Mouse (Mus musculus): ENCODE data around the gene Vwce. TPM values are rescaled to one million over a fixed set of nuclear protein-coding genes. Genes with fewer than 3 reads are reported as not detected.

Vwce gene
- total RNA-seq (2021) = under 1 TPM; 0.05 to 0.81 TPM
- long read RNA-seq, experiment 1 = 0 reads
- long read RNA-seq, experiment 2, partial matches to known transcripts = 0 of 1 reads
- long read RNA-seq, experiment 2, other reads (novel, unspliced or antisense) = 1 of 1 reads

DNA sequence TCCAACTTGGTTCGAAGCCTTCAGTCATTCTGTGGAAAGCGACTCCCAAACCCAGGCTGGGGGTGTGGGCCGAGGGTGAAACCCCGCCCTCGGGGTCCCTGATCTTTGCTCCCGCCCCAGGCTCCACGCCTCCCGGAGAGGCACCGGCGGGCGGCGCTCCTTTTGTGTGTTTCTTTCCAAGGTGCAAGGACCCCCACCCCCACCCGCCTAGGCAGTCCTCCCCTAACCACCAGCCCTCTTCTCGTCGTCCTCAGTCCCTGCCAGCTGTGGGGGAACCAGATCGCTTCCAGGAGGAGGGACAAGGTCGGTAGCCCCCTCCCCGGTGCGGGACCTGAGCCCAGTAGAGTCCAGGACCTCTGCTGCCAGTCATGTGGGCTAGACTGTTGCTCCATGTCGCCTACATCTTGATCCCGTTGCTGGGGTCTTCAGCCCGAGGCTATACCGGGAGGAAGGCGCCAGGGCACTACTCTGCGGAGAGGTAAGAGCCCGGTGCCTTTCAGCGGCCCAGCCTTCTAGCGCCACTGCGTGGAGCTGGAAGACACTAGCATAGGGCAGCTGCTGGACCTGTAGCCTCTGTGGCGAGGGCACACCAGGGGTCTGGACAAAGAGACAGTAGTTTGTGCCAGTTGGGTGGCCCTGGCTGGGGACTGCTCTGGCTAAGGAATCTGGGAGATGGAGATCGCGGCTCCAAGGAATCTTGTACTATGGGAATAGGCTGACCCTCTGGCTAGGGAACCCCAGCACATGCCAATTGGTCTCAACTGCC lies at the start of gene Vwce:
Vwce (plus strand) TSS at position 108 of the 766 bp plus-strand sequence.
- peak; percentile 47 for DNase-seq

DNA sequence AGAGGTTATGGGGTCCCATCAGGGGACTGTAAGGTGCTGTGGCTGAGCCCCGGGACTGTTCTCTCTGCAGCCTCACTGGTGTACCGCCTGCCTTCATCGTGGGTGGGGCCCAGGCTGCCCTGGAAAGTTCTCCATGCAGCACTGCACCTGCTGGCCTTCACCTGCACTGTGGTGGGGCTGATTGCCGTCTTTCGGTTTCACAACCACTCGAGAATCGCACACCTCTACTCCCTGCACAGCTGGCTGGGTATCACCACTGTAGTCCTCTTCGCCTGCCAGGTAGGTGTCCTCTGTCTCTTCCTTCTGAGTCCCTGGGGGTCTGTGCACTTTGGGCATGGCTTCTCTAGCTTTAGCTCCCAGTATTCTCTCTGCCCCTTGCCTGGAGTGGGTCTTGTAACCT lies 48.9 kb upstream of the Vwce start:
- no peak for DNase-seq

DNA sequence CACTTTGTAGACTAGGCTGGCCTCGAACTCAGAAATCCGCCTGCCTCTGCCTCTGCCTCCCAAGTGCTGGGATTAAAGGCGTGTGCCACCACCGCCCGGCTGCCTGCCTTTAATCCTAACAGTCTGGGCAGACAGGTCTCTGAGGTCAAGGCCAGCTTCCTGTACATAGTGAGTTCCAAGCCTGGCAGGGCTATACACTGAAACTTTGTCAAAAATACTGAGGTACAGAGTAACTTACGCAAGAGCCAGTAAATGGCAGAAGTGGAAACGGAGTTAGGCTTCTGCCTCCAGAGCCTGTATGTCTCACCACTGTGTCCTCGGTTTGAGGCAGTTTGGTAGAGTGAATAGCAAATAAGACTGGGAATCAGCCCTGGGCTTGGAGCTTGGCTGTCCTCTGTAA lies 46.8 kb upstream of the Vwce start:
- DNase-seq = no peak

DNA sequence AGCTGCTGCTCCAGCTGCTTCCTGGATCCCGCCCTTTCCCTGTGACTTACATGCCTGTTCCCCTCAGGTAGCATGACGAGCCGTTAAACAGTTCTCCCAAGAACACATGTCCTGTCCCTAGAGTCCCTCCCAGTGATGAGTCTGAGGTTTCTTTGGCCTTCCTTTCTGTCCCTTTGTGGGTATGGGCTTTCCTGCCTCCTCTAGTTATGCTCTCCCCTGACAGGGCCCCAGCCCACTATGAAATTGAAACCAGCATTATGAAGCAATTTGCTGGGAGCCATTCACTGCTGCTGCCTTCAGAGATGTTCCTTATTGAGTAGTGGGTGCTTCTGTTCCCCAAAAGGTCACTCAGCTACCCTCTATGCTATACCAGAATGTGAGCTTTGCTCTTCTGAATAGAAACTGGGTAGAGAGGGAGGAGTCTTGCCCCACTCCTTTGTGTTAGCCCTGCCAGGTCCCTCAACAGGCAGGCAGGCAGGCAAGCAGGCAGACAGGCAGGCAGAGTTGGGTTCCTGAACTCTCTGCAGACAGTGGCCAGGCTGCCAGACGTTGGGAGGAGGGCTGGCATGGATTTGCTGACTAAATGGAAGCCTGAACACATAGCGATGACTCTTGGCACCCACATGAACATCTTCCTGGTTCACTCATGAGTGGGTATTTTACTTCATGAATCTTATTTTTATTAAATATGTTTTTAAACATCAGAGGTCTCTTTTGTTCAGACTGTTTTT lies 44.7 kb upstream of the Vwce start:
- no peak for DNase-seq

DNA sequence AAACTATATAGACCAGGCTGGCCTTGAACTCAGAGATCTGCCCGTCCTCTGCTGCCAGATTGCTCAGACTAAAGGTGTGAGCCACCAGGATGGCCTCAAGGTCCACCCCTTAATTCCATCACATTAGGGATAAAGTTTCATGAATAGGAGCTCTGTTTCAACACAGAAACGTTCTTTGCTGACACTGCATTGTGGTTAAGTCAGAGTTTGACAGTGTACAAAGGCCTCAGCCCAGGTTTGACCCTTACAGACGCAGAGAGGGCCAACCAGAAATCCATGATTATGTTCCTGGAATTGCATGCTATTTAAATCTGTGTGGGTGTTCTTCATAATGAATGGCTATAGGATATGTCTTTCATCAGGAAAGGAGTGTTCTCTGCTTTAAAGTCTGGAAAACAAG lies 43.7 kb upstream of the Vwce start:
- DNase-seq = no peak

DNA sequence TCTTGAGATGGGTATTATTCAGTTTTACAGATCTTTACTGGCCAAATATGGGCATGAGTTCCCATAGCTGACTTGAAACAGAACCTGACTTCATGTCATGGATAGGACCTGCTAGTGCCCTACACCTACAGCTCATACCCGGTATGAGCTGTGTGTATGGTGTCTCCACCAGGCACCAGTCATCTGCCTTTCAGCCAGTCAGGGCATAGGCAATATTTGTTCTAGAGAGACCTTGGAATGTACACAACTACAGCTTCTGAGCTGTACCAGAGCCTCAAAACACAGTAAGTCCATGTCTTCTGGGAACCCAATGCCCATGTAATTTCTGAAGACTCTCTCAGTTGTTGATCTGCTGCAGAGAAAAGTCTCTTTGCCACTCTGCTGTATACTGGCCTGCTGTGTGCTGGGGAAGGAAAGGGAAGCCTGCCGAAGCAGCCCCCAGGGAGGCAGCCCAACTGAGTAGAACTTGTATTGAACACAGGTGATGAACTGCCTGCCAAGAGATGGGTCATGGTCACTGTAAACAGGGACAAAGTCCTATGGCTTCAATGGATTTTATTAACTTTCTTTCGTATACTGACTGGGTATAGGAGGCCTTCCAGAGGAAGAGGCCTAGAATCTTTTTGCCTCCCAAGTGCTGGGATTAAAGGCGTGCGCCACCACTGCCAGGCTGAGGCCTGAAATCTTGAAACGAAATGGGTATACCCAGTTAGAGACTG lies 42.2 kb upstream of the Vwce start:
- DNase-seq = no peak

DNA sequence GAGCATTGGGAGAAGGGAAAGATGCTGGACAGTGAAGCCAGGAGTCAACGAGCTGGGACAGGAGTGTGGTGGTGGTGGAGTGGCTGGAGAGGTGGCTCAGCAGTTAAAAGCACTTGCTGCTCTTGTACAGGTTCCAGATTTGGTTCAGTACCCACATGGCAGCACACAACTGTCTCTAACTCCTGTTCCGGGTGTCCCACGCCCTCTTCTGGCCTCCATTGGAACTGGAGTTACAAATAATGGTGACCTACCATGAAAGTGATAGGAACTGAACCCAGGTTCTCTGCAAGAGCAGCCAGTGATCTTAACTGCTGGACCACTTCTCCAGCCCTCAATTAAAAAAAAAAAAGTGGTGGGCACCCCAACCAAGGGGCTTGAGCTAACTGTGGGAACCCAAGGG lies 35.8 kb upstream of the Vwce start:
- DNase-seq = no peak

DNA sequence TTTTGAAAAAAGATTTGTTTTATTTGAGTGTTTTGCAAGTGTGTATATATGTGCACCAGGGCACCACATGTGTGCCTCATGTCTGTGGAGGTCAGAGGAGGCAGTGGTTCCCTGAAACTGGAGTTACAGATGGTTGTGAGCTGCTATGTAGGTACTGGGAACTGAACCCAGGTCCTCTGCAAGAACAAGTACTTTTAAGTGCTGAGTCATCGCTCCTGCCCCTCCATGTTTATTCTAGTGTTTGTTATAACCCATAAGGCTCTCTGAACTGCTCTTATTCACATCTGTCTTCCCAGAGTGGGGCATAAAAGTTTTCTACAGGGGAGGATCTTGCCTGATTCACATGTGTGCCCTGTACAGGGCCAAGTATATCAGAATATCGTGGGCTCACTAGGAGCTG lies 34.4 kb upstream of the Vwce start:
- DNase-seq = no peak

DNA sequence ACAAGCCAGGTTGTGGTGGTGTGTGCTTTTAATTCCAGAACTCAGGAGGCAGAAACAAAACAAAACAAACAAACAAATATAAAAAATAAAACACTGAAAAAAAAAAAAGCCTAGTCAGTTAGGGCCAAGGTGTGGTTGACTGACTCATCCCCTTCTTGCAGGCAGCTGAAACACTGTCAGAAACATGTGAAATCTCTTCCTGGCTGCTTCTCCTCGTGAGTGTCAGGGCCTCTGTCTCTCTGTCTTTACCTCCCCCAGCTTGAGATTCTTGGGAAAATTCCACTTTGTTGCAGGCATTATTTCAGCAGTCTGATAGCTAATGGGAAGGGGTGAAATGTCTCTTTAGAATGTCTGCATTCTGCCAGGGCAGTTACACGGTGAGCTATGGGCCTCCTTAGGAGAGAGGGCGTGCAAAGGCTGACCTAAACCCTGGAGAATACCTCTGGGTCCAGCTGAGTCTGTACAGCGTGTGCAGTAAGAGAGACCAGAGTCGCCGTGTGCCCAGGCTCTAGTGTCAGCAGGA lies 31.7 kb upstream of the Vwce start:
- DNase-seq = no peak

DNA sequence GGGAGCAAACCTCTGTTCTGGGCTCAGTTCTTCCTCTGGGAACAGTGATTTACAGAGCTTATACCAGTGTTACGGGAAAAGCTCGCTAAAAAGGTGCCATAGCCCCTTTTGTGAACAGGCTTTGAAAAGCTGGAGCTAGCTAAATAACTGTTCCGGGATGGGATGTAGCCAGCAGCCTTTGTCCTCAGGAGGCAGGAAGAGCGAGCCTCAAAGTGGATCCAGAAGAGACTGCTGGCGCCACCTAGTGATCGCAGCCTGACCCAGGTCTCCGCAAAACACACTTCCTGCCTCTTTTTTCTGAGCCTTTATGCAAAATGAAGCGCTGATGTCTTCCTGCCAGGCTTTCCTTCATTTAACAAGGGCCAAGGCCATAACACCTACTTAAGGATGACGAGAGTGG lies 31.2 kb upstream of the Vwce start:
- peak; percentile 89 for DNase-seq

DNA sequence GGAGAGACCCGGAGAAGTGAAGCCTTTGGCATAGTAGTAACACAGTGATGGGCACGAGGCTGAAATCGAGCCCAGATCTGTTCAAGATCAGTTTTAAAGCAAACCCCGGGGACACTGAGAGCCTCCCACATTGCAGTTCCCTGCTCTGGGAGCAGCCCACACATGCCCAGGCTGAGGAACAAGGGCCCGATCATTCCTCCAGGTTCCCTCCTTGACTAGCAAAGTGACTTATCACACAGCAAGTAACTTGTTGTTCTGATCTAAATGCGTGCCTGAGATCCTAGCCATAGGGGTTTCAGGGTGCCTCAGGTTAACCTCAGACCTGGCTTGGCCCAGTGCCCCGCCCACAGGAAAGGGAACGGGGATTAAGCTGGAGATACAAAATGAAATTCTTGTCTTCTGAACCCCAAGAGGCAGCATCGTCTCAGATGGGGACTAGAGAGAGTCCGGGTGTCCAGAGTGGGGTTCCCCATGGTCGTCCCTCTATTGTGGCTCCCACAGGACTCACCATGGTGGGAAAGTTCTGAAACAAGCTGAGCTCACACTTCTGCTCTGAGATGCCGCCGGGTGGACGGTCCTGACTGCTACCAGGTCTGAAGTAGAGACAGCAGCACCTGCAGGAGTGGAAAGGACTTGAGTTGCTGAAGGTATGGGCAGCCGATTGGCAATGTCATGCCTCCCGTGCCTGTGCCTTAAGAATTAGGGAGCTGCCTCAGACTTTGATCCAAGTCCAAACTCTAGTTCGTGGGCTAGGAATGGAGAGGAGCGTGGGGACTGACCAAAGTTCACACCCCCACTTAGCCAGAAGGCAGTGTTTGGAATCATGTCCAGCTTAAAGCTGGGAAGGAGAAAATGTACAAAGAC lies 30.1 kb upstream of the Vwce start:
- no peak for DNase-seq

DNA sequence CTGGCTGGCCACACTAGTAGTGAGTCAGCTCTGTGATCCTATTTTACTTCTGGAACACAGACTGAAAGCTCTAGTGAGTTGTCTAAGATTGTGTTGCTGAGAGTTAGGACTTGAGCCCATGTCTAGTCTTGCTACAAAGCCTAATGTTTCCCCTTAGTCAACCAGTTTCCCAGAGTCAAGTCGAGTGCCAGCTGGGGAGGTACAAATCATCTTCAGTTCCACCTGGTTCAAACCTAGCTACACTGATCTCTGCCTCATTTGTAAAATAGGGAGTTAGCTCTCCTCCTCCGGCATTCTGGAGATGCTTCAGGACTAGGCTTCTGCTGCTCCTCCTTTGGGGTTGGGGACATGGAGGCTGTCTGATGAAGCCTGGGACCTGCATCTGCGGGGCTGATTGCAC lies 29.5 kb upstream of the Vwce start:
- no peak for DNase-seq

DNA sequence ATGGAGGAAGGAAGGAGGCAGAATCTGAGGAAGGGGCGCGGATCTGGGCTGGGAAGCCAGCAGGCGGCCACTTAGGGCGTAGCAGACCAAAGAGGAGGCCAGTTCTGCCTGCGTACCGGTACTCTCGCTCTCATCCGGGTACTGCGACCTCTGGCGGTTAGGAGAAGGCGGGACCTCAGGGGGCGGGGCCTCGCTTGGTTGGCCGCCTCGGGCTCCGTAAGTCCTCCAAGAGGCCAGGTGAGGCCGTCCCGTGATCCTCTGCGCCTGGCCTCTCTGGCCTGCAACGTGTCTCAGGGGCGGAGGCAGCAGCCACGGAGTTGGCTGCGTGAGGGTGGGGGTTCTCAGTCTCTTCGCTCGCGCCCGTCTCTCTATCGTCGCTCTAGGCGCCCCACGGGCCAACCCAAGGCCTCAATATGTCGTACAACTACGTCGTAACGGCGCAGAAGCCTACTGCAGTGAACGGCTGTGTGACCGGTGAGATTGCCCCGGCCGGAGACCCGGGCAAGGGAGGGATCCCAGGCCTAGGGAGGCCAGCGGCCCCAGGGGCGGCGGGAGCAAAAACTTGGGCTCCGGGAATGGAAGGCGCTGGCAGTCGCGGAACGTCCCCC lies 28.6 kb upstream of the Vwce start, which contains the start of the genes Ddb1 and Tkfc:
Ddb1 (plus strand) TSS at position 35 of the 608 bp plus-strand sequence.
Tkfc (minus strand) TSS at position 362 of the 608 bp plus-strand sequence.
- DNase-seq = peak; percentile 98

DNA sequence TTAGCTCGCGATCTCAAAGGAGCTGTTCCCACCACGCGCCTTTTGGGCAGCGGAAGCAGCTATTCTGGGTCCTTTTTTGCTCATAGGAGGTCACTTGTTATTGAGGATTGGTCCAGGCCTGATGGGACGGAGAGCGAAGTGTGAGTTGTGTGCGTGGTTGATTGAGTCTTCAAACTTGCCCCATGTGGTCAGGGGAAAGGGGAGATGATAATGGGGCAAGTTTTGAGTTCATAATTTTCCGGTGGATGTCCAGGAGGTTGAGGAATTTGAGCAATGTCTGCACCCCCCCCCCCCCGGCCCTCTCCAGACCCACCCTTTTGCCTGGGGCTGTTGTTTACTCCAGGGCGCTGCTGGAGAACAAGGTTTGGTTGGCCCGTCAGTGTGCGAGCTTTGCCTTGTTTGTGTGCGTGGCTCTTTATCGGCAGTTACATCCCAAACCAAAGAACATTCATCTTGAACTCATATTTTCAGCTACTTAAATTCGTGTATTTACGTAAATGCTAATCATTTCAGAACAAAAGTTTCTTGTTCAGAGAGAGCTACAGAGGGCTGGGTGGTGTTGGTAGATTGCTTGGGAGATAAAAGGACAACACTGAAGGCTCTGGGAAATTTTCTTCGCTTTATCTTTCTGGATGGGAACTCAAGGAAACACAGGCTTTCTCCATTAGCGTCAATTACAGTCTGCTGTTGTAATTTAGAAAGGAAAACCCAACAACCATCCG lies 28.0 kb upstream of the Vwce start:
- no peak for DNase-seq

DNA sequence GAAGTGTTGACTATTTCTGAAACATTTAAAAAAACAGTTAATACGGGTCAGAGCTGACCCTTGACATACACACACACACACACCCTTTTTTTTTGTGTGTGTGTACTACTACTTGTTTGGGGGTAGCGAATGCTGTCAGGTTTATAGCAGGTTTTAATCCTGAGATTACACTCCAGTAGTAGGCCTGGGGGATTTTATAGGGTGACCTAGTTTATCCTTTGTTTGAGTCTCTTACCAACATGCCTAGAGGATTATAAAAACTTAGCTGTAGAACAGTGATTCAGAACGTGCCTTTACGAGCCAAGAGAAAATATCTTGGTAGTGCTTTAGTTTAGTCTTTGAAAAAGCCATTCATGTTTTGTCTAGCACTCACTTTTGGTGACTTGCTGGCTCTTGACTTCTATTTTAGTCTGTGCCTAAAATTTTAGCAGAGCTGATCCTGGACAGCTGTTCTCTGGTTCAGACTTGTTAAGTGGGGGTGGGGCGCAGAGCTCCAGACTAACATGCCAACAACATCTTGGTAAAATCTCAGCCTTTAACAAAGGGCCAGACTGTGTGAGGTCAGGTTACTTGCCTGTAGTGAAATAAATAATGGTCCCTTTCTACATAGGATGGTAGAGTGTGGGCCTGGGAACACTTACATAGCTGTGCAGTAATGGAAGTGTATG lies 25.3 kb upstream of the Vwce start:
- DNase-seq = no peak

DNA sequence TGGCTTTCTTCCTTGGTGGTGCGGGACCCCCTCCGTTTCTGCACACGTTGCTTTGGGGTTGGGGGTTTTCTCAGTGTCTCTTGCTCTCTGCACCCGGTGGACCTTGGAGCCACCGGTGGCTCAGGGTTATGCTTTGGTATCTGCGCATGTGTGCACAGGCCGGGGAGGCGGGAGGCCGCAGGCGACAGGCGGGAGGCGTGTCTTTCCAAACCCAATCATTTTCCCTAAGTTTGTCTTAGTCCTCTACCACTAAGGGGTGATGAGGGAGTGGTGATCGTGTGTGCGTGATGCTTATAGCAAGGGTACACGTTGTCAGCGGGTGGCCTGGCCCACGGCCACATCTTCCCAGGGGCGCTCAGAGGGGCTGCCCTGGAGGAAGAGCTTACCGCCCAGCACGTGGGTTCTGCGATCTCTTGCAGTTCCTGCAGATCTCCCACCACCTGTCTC lies 882 bp downstream of the Vwce start:
- peak; percentile 51 for DNase-seq

DNA sequence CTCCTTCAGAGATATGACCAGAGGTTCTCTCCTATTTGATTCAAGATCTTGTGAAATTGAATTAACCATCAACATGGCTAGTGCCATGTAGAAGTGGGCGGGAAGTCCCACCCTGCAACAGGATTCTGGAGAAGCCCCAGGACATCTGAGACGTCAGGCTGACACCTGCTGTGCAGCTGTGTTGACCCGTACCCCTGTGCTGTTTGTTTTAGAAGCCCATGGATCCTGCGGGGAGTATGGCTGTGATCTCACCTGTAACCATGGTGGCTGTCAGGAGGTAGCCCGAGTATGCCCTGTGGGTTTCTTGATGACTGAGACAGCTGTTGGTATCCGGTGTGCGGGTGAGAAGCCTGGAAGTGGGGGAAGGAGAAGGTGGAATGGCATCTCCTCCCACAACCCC lies 3.8 kb downstream of the Vwce start:
- no peak for DNase-seq

DNA sequence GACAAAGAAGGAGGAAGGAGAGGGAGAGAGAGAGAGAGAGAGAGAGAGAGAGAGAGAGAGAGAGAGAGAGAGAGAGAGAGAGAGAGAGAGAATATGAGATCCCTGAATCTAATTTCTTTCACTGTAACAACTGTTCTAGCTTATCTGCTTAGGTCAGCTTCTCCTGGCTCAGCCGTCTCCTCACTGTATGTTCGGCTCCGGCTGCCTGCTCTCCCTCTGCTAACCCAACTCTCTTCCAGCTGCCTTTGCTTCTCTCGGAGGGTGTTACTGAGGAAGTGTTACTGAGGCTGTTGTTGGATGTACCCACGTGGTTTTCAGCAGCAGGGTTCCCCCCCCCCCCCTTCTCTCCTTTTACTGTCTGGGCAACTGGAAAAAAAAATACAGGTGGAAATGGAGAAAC lies 6.1 kb downstream of the Vwce start:
- no peak for DNase-seq

DNA sequence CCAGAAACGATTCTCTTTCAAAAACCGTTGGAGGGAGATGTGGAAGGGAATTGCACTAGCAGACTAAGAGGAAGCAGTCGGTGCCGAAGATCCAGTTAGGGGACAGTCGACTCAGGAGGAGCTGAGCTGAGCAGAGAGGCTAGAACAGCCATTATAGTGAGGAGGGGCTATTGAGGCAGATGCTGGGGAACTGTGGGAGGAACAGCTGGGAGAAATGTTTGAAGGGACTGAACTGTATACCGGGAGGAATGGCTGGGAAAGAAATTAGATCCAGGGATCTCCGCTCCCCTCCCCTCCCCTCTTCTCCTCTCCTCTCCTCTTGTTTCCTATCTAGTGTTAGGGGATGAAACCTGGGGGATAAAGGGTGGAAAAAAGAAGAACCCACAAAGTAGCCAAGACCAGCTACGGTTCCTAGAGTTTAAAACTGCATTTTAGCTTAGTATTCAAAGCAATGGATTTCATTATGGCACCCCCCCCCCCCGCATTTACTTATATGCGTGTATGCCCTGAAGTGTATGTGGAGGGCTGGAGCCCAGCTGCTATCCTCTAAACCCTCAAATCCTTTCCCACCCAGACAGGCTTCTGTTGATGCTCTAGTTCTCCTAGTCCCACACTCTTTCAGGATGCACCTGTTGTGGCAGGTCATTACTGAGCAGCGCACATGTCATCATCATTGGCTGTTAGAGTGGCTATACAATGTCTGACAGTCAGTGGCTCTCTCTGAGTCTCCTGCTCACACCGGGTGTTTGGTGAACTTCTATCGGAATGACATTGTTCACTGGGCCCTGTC lies 6.8 kb downstream of the Vwce start:
- DNase-seq = no peak

Measured in gastrocnemius, postnatal 10 days (tissue).